Mouse (Mus musculus) urinary bladder, postnatal 36 days (tissue): ENCODE data around the gene Sowaha.

Experiments used
- DNase-seq, 2 experiments: peaks; one replicate each; pipeline ENCODE4 v3.0.0; 2022; ENCODE audit warnings: low spot score in 2 of 2, mixed read lengths in 1 of 2

The Sowaha gene

GRCm38 (mm10) chr11:53475620-53476019 lies 4.5 kb downstream of the Sowaha start:
- no peak for DNase-seq

- DNase-seq = no peak
Measured at GRCm38 (mm10) chr11:53472709-53473108, 7.4 kb downstream of the Sowaha start.

- DNase-seq = peak; percentile 80 to 89
Measured at GRCm38 (mm10) chr11:53469968-53470695, 9.9 kb downstream of the Sowaha start, which contains the start of gene Gm9837. Gene Gm9837 (minus strand): TSS chr11:53470479.

GRCm38 (mm10) chr11:53469294-53469967 lies 10.6 kb downstream of the Sowaha start:
- DNase-seq = no peak

- DNase-seq = peak in 1 of 2 experiments; percentile 72
Measured at GRCm38 (mm10) chr11:53466231-53466971, 13.7 kb downstream of the Sowaha start.

- DNase-seq = no peak
Measured at GRCm38 (mm10) chr11:53463551-53464424, 16.3 kb downstream of the Sowaha start.

GRCm38 (mm10) chr11:53461727-53462126 lies 18.3 kb downstream of the Sowaha start:
- peak in 1 of 2 experiments; percentile 40 for DNase-seq

GRCm38 (mm10) chr11:53460192-53460591 lies 19.9 kb downstream of the Sowaha start:
- no peak for DNase-seq

- DNase-seq = no peak
Measured at GRCm38 (mm10) chr11:53458996-53459395, 21.1 kb downstream of the Sowaha start.

GRCm38 (mm10) chr11:53457372-53457954 lies 22.6 kb downstream of the Sowaha start:
- no peak for DNase-seq

GRCm38 (mm10) chr11:53456474-53457371 lies 23.4 kb downstream of the Sowaha start, which contains the start of the genes Gm10447 and Shroom1:
Gene Gm10447 (minus strand): TSS chr11:53457110.
Gene Shroom1 (plus strand): TSS chr11:53457205.
- DNase-seq = peak; percentile 52 to 72

GRCm38 (mm10) chr11:53453031-53453430 lies 27.0 kb downstream of the Sowaha start:
- no peak for DNase-seq

- DNase-seq = no peak
Measured at GRCm38 (mm10) chr11:53452396-53452795, 27.7 kb downstream of the Sowaha start.

GRCm38 (mm10) chr11:53451361-53451760 lies 28.7 kb downstream of the Sowaha start:
- no peak for DNase-seq

GRCm38 (mm10) chr11:53450070-53450705 lies 29.9 kb downstream of the Sowaha start:
- no peak for DNase-seq

- DNase-seq = peak in 1 of 2 experiments; percentile 57
Measured at GRCm38 (mm10) chr11:53448529-53448928, 31.5 kb downstream of the Sowaha start.

GRCm38 (mm10) chr11:53447996-53448395 lies 32.1 kb downstream of the Sowaha start:
- no peak for DNase-seq

- DNase-seq = no peak
Measured at GRCm38 (mm10) chr11:53446183-53446582, 33.9 kb downstream of the Sowaha start.

GRCm38 (mm10) chr11:53445562-53445961 lies 34.5 kb downstream of the Sowaha start:
- DNase-seq = no peak
